Mouse (Mus musculus) megakaryocyte, embryonic 14.5 days (primary cell): ENCODE measurements around the gene Creld2.

Experiments used
- FLI1 ChIP-seq: IDR thresholded peaks from 2 replicates; pipeline ENCODE4 v1.6.1; 2012; ENCODE audit warnings: low read length, inconsistent platforms, mixed read lengths
- GATA1 ChIP-seq: IDR thresholded peaks from 3 replicates; pipeline ENCODE4 v1.6.1; 2012; ENCODE audit warnings: mixed read lengths, low read length, inconsistent platforms, borderline replicate concordance

DNA sequence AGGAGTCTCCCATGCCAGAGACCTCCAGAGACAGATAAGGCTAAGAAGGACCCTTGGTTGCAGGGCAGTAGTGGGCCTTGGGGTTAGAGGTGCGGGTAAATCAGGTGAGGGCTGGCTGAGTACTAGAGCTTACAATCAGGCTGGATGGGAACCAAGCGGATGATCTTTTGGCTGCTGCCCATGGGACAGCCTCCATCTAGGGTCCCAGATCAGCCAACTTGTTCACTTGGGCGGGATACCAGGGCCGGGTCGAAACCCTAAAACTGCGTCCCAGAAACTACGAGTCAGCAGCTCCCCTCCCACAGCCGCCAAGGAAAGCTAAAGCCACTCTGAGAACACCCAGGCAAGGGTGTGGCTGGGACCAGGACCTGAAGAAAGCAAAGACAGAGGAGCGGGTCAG is 33.7 kb downstream of the Creld2 start:
- TF ChIP-seq GATA1 (no peak), FLI1 (no peak)
